Mouse (Mus musculus): ENCODE results near the gene Tdrd9.

DNA sequence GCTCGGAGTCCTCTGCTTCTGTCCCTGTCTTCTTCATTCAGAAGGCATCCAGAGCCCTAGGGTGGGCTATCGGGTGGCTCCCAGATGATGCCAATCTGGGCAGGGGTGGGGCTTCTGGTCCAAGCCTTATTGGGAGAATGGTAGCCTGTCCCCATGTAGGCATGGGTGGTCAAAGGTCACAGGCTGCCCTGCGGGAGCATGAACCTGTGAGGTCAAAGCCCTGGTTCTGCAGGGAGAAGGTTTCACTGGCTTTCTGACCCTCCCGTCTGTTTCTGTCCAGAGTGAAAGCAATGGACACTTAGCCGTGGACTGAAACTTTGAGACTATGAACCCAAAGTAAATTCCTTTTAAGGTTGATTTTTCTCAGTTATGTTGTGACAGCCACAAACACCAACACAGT, 15.2 kb upstream of the Tdrd9 start:
- TF ChIP-seq POLR2A (IDR thresholded peaks at IDR 0.05; ENCODE audit: low read depth, low read length) (no peak), CTCF (conservative IDR thresholded peaks at IDR 0.05; ENCODE audit: insufficient read depth, insufficient read length, low read depth, low read length) (no peak)

Data from kidney, adult 2 months (tissue).